Mouse (Mus musculus): ENCODE results near the gene Gm19426.

DNA sequence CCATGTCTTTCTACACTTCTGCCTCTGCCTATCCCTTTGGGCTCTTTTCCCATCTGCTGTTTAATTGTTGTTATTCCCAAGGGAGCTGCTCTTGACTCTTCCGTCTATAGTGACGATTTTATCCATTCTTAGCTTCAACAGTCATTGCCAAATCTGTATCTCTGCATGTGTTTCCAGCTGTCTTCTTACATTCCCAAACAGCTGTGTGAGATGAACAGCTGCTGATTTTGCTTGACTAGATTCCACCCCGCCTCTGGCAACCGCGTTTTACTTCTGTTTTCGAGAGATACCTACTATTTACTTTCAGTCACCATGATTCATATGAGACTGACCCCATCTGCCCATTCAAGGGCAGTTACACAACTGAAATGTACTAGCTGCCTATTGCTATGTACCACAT is 6.7 kb upstream of the Gm19426 start:
- TF ChIP-seq POLR2A (IDR thresholded peaks at IDR 0.05; ENCODE audit: low read depth, low read length) (no peak), CTCF (IDR thresholded peaks at IDR 0.05; ENCODE audit: extremely low read depth, insufficient read length, insufficient replicate concordance, low read depth, low read length) (no peak)

Measured in small intestine, adult 2 months (tissue).